Mouse (Mus musculus): ENCODE results near the gene Klhdc8a.
A peak's percentile ranks its signal among the peaks of the same experiment; 100 is the strongest.
"Not testable (repeated sequence)": the region's sequence is repeated elsewhere in the genome, so short reads cannot be mapped to it uniquely, and the experiment has no call there.

Gene Klhdc8a

GRCm38 (mm10) chr1:132298425-132298800 is at the start of gene Klhdc8a:
Gene Klhdc8a, plus strand, starts transcription at chr1:132298626.
- DNase-seq (ENCODE audit: low spot score in 2 of 2) = no peak

GRCm38 (mm10) chr1:132254467-132254866 is 44.0 kb upstream of the Klhdc8a start:
- no peak for DNase-seq (ENCODE audit: low spot score in 2 of 2)

DNA sequence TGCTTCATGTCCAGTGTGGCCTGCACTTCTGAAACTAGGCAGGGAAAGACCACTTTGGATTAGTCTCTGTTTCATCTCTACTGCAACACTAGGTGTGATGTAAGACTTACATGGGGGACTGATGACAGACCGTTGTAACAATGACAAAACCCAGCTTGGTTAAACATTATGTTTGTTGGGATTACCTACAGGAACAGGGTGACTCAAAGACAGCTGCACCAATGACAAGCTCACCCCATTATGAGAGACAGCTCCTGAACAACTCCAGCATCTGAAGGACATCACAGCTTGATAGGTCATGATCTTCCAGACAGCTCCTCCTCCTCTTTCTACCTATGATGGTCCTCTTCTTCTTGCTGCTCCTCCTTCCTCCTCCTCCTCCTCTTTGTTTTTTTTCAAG is 38.1 kb upstream of the Klhdc8a start:
- no peak for DNase-seq (ENCODE audit: low spot score in 2 of 2)

DNA sequence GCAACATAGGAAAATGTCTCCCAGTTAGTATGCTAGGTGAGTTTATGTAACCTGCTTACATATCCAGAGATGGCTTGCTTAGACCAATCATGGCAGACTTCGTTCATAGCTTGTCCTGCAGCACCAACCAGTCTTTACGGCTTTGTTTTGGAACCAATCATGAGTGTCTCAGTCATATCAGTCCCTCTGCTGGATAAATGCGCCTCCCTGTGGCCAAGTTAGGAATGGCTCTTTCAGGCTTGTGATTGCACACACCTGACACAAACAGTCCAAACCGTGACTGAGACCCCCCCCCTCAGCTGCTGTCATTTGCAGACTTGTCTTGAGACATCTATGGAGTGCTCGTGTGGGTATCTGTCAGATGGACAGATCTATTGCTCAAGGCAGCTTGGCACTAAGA is 37.4 kb upstream of the Klhdc8a start:
- peak in 1 of 2 experiments; percentile 20 for DNase-seq (ENCODE audit: low spot score in 2 of 2)

GRCm38 (mm10) chr1:132263618-132264017 is 34.8 kb upstream of the Klhdc8a start:
- no peak for DNase-seq (ENCODE audit: low spot score in 2 of 2)

- DNase-seq (ENCODE audit: low spot score in 2 of 2) = no peak
Observed at GRCm38 (mm10) chr1:132264577-132264976, 33.8 kb upstream of the Klhdc8a start.

DNA sequence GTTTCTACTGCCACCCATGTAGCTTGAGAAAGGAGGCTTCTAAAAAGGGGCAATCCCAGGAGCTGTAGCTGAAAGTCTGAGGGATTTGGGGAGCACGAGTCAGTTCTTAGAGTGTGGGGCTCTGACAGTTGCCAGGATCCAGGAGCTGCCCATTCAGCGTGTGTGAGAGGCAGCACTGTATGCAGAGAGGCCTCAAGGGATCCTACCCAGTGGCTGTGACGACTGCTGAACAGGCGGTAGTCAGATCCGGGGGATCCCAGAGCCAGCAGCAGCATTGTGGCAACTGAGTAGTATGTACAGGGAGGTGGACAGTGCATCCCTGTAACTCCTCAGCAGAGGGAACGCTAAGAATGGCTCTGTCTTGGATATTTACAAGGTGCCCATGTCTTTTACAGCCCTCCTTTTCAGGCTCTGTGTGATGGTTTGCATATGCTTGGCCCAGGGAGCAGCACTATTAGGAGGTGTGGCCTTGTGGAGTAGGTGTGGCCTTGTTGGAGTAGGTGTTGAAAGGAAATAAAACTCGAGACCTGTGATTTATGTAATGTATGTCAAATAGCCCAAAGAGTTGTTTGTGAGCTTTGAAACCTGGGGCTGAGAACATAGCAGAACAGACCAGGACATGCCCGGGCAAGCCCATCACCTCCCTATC is 33.1 kb upstream of the Klhdc8a start:
- DNase-seq (ENCODE audit: low spot score in 2 of 2) = no peak

DNA sequence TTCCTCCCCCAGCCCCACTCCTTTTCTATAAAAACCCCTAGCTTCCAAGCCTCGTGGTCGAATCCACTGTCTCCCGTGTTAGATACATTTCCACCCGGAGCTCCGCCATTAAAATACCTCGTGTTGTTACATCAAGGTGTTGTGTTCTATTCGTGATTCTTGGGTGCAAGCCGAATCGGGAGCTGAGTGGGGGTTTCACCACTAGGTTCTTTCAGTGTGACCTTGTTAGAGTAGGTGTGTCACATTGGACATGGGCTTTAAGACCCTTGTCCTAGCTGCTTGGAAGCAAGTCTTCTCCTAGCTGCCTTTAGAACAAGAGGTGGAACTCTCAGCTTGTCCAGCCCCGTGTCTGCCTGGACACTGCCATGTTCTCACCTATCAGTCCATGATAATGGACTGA is 32.5 kb upstream of the Klhdc8a start:
- no peak for DNase-seq (ENCODE audit: low spot score in 2 of 2)

- DNase-seq (ENCODE audit: low spot score in 2 of 2) = no peak
Observed at GRCm38 (mm10) chr1:132266791-132267557, 31.5 kb upstream of the Klhdc8a start.

DNA sequence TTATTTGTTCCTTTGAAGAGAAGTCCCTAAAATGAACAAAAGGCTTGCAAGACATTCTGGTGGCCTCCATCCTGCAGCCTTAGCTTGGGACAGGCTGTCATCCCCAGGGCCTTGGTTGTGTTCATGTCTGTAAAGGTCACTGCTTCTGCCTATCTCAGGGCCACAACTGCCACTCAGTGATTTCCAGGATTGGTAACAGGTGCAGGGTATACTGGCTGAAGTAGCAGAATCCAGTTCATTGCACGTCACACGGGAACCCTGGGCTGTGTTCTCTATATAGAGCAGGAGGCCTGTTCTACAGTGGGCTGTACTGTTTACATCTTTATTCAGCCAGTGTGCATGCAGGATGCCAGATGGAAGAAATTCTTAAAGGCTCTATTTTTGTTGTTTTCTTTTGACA is 30.5 kb upstream of the Klhdc8a start:
- no peak for DNase-seq (ENCODE audit: low spot score in 2 of 2)

DNA sequence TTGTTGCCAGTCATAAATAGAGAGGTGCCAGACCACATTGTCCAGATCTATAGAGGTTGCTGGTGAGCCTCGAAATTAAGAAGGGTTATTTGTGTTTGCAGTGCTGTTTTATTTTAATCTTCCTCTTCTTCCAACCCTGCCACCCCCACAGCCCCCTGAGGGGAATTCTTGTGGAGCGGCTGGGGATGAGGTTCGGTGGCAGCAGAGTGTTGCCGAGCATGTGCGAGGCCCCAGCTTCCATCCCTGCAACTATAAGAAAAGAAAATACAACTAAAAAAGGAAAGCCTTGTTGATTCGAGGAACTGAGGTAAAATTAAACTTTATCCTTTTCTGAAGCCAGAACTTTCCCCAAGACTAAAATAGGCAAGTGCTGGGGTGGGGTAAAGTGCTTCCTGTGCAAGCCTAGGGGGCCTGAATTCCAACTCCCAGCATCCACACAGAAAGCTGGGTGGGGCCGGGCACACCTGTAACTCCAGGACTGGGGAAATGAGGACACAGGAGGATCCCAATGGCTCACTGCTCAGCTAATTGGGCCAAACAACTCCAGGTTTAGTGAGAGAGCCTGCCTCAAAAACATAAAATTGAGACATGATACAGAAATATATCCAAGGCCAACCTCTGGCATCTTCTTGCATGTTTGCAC is 29.9 kb upstream of the Klhdc8a start:
- DNase-seq (ENCODE audit: low spot score in 2 of 2) = no peak

DNA sequence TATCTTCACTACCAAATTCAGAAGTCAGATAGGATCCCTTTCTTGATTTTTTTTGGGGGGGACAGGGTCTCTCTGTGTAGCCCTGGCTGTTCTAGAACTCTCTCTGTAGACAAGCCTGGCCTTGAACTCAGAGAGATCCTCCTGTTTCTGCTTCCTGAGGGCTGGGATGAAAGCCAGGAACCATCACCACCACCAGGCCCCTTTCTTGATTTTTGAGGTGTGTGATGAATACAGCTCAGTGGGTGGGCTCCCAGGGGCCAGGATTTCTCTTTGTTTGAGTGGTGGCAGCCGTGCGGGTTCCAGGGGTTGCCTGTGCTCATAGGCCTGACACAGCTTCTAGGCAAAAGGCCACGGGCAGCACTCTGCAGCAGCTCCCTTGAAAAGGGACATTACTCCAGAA is 27.2 kb upstream of the Klhdc8a start:
- DNase-seq (ENCODE audit: low spot score in 2 of 2) = no peak

DNA sequence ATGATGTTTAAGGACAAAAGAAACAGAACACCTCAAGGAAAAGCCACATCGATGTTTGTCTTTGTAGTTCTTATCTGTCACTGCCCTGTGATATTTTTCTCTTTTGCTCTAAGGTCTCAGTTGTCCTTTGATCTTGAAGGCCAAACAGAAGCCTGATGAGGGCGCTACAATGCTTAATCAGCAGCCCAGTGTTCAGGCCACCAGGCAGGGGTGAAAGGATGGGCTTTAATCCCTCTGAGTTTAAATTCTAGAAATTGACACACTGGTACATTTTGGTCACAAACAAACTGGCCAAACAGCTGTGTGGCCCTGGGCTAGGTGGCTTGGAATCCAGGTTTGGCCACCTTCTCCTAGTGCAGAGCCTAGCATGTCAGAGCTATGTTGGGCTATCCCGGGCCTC is 21.7 kb upstream of the Klhdc8a start:
- DNase-seq (ENCODE audit: low spot score in 2 of 2) = no peak

GRCm38 (mm10) chr1:132277124-132277523 is 21.3 kb upstream of the Klhdc8a start:
- DNase-seq (ENCODE audit: low spot score in 2 of 2) = no peak

- DNase-seq (ENCODE audit: low spot score in 2 of 2) = not testable (repeated sequence)
Observed at GRCm38 (mm10) chr1:132280636-132281035, 17.8 kb upstream of the Klhdc8a start.

- DNase-seq (ENCODE audit: low spot score in 2 of 2) = no peak
Observed at GRCm38 (mm10) chr1:132281523-132282176, 16.8 kb upstream of the Klhdc8a start.

- no peak for DNase-seq (ENCODE audit: low spot score in 2 of 2)
Observed at GRCm38 (mm10) chr1:132282177-132282536, 16.3 kb upstream of the Klhdc8a start.

DNA sequence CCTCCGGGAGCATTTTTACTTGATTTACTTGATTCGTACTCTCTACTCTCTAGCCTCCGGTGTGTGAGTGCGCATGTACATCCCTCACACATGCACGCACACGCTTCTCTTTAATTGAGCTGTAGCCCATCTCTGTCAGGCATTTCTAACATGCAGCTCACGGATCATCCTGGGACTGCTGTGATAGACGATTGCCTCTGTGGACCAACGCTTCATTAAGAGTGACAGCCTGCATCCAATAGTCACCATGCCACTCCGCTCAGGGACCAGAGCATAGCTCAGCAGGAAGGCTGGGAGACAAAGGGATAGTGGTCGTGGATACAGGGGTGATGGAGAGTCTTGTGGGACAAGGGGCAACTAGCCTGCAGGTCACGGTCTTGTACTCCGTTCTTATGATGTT is 15.4 kb upstream of the Klhdc8a start:
- DNase-seq (ENCODE audit: low spot score in 2 of 2) = no peak

DNA sequence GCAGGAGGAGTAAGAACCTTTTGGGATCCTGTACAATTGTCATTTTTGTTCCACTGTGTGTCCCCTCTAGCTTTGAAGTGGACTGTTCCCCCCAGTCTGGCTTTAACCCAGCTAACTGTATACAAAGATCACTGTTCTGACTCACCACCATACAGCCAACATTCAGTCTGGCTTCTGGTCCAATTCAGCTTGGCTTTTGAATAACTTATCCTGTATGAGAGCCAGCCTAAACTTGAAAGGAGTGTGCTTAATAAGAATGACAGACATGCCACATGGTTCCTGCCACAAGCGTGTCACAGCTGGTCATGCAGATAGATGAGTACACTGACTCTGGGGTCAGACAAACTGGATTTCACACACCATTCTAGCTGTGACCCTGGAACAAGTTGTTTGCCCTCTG is 11.7 kb upstream of the Klhdc8a start:
- DNase-seq (ENCODE audit: low spot score in 2 of 2) = no peak

DNA sequence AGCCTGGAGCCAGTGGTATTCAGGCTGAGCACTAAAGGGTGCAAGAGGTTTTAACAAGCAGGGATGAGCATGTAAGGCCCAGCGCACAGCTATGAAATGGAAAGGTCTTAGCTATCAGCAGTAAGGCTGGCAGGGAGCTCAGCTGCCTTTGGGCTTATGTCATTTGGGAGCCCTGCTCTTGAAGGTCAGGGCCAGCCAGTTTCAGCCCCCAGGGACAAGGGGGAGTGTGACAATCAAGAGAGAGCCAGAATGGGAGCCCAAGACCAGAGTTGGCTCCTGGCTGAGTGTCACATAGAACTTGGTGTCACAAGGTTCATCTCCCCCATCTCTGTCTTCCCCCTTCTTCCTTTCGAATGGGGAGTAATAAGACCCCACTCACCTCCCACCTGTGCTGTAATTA is 11.0 kb upstream of the Klhdc8a start:
- DNase-seq (ENCODE audit: low spot score in 2 of 2) = no peak

DNA sequence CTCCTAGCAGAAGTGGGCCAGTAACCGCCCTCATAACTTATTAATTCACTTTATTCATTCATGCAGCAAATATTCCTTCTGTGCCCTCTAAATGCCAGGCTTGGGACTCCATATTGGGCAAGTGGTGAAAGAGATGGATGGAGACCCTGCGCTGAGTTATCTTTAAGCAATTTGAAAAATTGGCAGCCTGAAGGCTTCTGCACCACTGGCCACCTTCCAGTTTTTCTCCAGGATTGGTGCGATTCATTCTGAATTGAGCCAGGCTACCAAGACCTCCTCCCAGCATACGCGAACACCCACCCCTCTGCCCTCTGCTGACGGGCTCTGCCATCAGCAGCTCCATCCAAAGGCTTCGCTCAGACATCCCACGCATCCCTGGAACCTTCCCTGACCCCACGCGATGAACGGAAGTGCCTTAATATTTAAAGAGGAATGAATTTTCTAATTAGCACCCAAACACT is 10.4 kb upstream of the Klhdc8a start:
- no peak for DNase-seq (ENCODE audit: low spot score in 2 of 2)

DNA sequence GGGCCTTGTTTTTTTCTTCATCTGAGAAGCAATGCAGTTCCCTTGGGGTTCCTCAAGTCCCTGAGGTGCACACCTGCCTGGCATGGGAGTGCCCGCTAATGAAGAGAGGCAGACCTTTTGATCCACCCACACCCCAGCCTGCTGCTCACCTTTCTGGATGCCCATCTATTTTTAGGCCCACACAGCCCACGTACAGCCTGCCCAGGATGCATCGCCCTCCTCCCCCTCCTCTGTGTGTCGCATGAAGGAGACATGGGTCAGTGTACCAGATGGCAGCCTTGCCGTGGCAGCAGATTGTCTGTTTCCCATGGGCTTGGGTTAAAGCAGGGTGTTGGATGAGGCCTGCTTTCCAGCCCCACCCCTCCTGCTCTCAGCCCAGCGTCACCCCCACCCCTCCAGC is 8.5 kb upstream of the Klhdc8a start:
- peak in 1 of 2 experiments; percentile 23 for DNase-seq (ENCODE audit: low spot score in 2 of 2)

All from spleen, postnatal 14 days (tissue).